Comparison of ENCODE assay signal across 23 mouse cellular contexts in the genomic region with DNA sequence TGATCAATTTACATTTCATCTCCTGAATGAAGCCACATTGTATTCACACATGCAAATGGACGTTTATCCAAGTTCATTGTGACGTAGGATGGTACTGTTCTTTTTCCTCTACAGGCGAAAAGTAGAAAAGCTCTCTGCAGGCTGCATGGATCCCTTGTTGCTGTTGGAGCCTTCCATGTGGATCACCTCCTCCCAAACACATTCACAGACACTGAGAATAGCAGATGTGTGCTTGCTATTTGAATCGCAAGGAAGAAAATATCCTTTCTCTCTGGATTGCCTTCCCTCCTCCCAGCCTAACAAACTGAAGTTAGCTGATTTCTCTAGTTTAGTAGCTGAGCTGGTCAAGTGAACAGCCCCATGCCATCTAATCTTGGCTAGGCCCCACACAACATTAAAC. TPM values are rescaled to one million over a fixed set of nuclear protein-coding genes. Genes with fewer than 3 reads are reported as not detected.
DNase-seq lines count a peak whose midpoint lies in the region; ATAC-seq lines count a peak whose summit lies in the region.
"Had no signal": no experiment of that assay in that cellular context is flagged by ENCODE, and none has a peak within 500 bp of the region (broad histone marks: within the 10 kb centered on the region; RNA-seq: fewer than 3 reads in every experiment).

No protein-coding gene starts in this region.

- no peak overlapping the region for H3K9ac ChIP-seq in forebrain, embryonic 16.5 days (replicated peaks; ENCODE audit: low read depth, low read length)
- no peak overlapping the region for H3K9ac ChIP-seq in midbrain, embryonic 14.5 days (replicated peaks; ENCODE audit: low read length)
- H3K9ac ChIP-seq: limb, embryonic 13.5 days; liver, embryonic 12.5 days; midbrain, embryonic 12.5 days had no signal

- H3K4me1 ChIP-seq in forebrain, embryonic 10.5 days = peaks cover 90% of the 10 kb centered on the region
- peaks cover 32% of the 10 kb centered on the region for H3K4me1 ChIP-seq in forebrain, embryonic 16.5 days (replicated peaks; ENCODE audit: control insufficient read depth, insufficient read depth, low read length)
- peaks cover 77% of the 10 kb centered on the region for H3K4me1 ChIP-seq in midbrain, embryonic 10.5 days
- H3K4me1 ChIP-seq in midbrain, embryonic 14.5 days (ENCODE audit: control insufficient read depth, insufficient read depth, low read length) = peaks cover 14% of the 10 kb centered on the region; the same call in 1 of the 2 replicates

- intact Hi-C loops in left cerebral cortex, postnatal 25 days (cut with DNase I) = no loop called here

- no peak overlapping the region for H3K4me2 ChIP-seq in forebrain, embryonic 16.5 days (ENCODE audit: low read length)
- no peak overlapping the region for H3K4me2 ChIP-seq in midbrain, embryonic 14.5 days (ENCODE audit: low read length)
- H3K4me2 ChIP-seq: heart, embryonic 11.5 days; limb, embryonic 13.5 days; liver, embryonic 12.5 days; midbrain, embryonic 12.5 days had no signal

- no peak overlapping the region for H3K4me3 ChIP-seq in forebrain, embryonic 10.5 days
- no peak overlapping the region for H3K4me3 ChIP-seq in forebrain, embryonic 16.5 days (replicated peaks; ENCODE audit: low read length)
- H3K4me3 ChIP-seq in midbrain, embryonic 10.5 days = no peak overlapping the region
- H3K4me3 ChIP-seq in midbrain, embryonic 14.5 days (replicated peaks; ENCODE audit: low read depth, low read length) = no peak overlapping the region
- H3K4me3 ChIP-seq: limb, embryonic 13.5 days; liver, embryonic 12.5 days; midbrain, embryonic 12.5 days had no signal

- no peak for DNase-seq in forebrain, embryonic 10.5 days (ENCODE audit: extremely low spot score, low spot score)
- peak; percentile 7 to 56 for DNase-seq in layer of hippocampus, adult 18-20 months (ENCODE audit: low spot score in 2 of 2)
- no peak for DNase-seq in layer of hippocampus, postnatal 25 days (ENCODE audit: extremely low spot score in 1 of 2, low spot score in 1 of 2)
- DNase-seq in midbrain, embryonic 10.5 days (ENCODE audit: low spot score) = no peak
- no peak for DNase-seq in midbrain, embryonic 14.5 days
- DNase-seq in left cerebral cortex, postnatal 25 days (ENCODE audit: low spot score in 2 of 2) = peak; percentile 31 to 89
- no peak for DNase-seq in retina, embryonic 14.5 days (ENCODE audit: low spot score)
- DNase-seq: adrenal gland, postnatal 14 days; cerebellum, adult 9-10 months; heart, postnatal 10 days; kidney, postnatal 25 days; lung, adult 18-20 months; lung, postnatal 10 days; retina, postnatal 1 day; thymus, postnatal 14 days had no signal

- H3K36me3 ChIP-seq in forebrain, embryonic 10.5 days (replicated peaks) = peaks cover 4% of the 10 kb centered on the region
- no peaks in the 10 kb centered on the region for H3K36me3 ChIP-seq in forebrain, embryonic 16.5 days (ENCODE audit: control insufficient read depth, insufficient read depth)
- H3K36me3 ChIP-seq in midbrain, embryonic 10.5 days = peaks cover 3% of the 10 kb centered on the region; the same call in 1 of the 2 replicates
- no peaks in the 10 kb centered on the region for H3K36me3 ChIP-seq in midbrain, embryonic 14.5 days (ENCODE audit: control insufficient read depth, insufficient read depth, low read length)
- H3K36me3 ChIP-seq: midbrain, embryonic 12.5 days had no signal

- 78% methylated on average over 4 of the region's 4 CpGs for WGBS in forebrain, embryonic 10.5 days
- WGBS in forebrain, embryonic 16.5 days = 50% methylated on average over 4 of the region's 4 CpGs
- 76% methylated on average over 4 of the region's 4 CpGs for WGBS in midbrain, embryonic 10.5 days
- WGBS in midbrain, embryonic 14.5 days = 66% methylated on average over 4 of the region's 4 CpGs

- no peak for ATAC-seq in forebrain, embryonic 16.5 days
- ATAC-seq in midbrain, embryonic 14.5 days (ENCODE audit: low FRiP score, low TSS enrichment) = no peak
- ATAC-seq: forebrain, embryonic 14.5 days; intestine, postnatal 0 days; liver, embryonic 12.5 days had no signal

- no peaks in the 10 kb centered on the region for H3K27me3 ChIP-seq in forebrain, embryonic 10.5 days (ENCODE audit: poor library complexity, severe bottlenecking)
- no peaks in the 10 kb centered on the region for H3K27me3 ChIP-seq in forebrain, embryonic 16.5 days (replicated peaks; ENCODE audit: control insufficient read depth, insufficient read depth, low read length)
- H3K27me3 ChIP-seq in midbrain, embryonic 10.5 days (ENCODE audit: low read depth, poor library complexity, severe bottlenecking) = 0 out of 2 replicates have a peak, but pooled peaks cover 8% of the 10 kb centered on the region
- H3K27me3 ChIP-seq in midbrain, embryonic 14.5 days (ENCODE audit: control insufficient read depth, insufficient read depth, low read length) = no peaks in the 10 kb centered on the region; the same call in 1 of the 2 replicates
- H3K27me3 ChIP-seq: limb, embryonic 13.5 days; liver, embryonic 12.5 days had no signal

- H3K27ac ChIP-seq in forebrain, embryonic 10.5 days = peak overlapping the region; percentile 66; the same call in 1 of the 2 replicates
- no peak overlapping the region for H3K27ac ChIP-seq in forebrain, embryonic 16.5 days (ENCODE audit: low read length)
- peak overlapping the region; percentile 52; the same call in 1 of the 2 replicates for H3K27ac ChIP-seq in midbrain, embryonic 10.5 days (replicated peaks)
- H3K27ac ChIP-seq in midbrain, embryonic 14.5 days (replicated peaks; ENCODE audit: low read depth, low read length) = no peak overlapping the region
- H3K27ac ChIP-seq: limb, embryonic 13.5 days; liver, embryonic 12.5 days; midbrain, embryonic 12.5 days had no signal

- H3K9me3 ChIP-seq in forebrain, embryonic 10.5 days = no peaks in the 10 kb centered on the region
- no peaks in the 10 kb centered on the region for H3K9me3 ChIP-seq in forebrain, embryonic 16.5 days (ENCODE audit: control insufficient read depth, low read length)
- H3K9me3 ChIP-seq in midbrain, embryonic 10.5 days (replicated peaks) = no peaks in the 10 kb centered on the region
- no peaks in the 10 kb centered on the region for H3K9me3 ChIP-seq in midbrain, embryonic 14.5 days (ENCODE audit: control insufficient read depth, low read length)
- H3K9me3 ChIP-seq: limb, embryonic 13.5 days; liver, embryonic 12.5 days; midbrain, embryonic 12.5 days had no signal

RNA-seq across cellular contexts. Expression of a gene that starts 2.9 kb away (rescaled TPM):
- 8.2 and 8.3 TPM in 2 replicates for polyA plus RNA-seq in forebrain, embryonic 10.5 days (2016; fragmentation: Nextera tagmentation; extraction: Ambion mirVana)
- 7.7 and 8.0 TPM in 2 replicates for polyA plus RNA-seq in forebrain, embryonic 16.5 days (2015; fragmentation: Nextera tagmentation; extraction: Ambion mirVana)
- 10 to 100 TPM; 56.2 to 58.6 TPM for total RNA-seq in layer of hippocampus, adult 18-20 months (2021)
- 10 to 100 TPM; 42.9 to 54.3 TPM for total RNA-seq in layer of hippocampus, postnatal 25 days (2021)
- polyA plus RNA-seq in midbrain, embryonic 10.5 days (2016; fragmentation: Nextera tagmentation; extraction: Ambion mirVana) = 6.4 and 7.3 TPM in 2 replicates
- 9.2 and 10.2 TPM in 2 replicates for polyA plus RNA-seq in midbrain, embryonic 14.5 days (2014; fragmentation: Nextera tagmentation; extraction: Ambion mirVana)
- total RNA-seq in left cerebral cortex, postnatal 25 days (2021) = 10 to 100 TPM; 42.3 to 48.5 TPM

RNA-seq across cellular contexts. Expression of a gene that starts 59.8 kb away (rescaled TPM):
- 339 and 372 TPM in 2 replicates for polyA plus RNA-seq in forebrain, embryonic 10.5 days (2016; fragmentation: Nextera tagmentation; extraction: Ambion mirVana)
- 57.7 and 59.9 TPM in 2 replicates for polyA plus RNA-seq in forebrain, embryonic 16.5 days (2015; fragmentation: Nextera tagmentation; extraction: Ambion mirVana)
- not detected for total RNA-seq in layer of hippocampus, adult 18-20 months (2021)
- 1 to 10 TPM; 1.2 to 1.4 TPM for total RNA-seq in layer of hippocampus, postnatal 25 days (2021)
- polyA plus RNA-seq in midbrain, embryonic 10.5 days (2016; fragmentation: Nextera tagmentation; extraction: Ambion mirVana) = 258 and 306 TPM in 2 replicates
- 16.8 and 27.1 TPM in 2 replicates for polyA plus RNA-seq in midbrain, embryonic 14.5 days (2014; fragmentation: Nextera tagmentation; extraction: Ambion mirVana)
- total RNA-seq in left cerebral cortex, postnatal 25 days (2021) = under 1 TPM; 0.53 to 0.55 TPM
- total RNA-seq: gastrocnemius, adult 8-10 months had no signal

Comparison
In these comparisons a context has a peak if more than half of its experiments do, and no peak if none do; other contexts are left out.
1. DNase-seq: peak in layer of hippocampus, adult 18-20 months (2 of 2) and left cerebral cortex, postnatal 25 days (2 of 2); none in forebrain, embryonic 10.5 days (single experiment), layer of hippocampus, postnatal 25 days (0 of 2), midbrain, embryonic 10.5 days (single experiment), midbrain, embryonic 14.5 days (single experiment) and retina, embryonic 14.5 days (single experiment).
2. H3K27ac ChIP-seq: peak in forebrain, embryonic 10.5 days (single experiment) and midbrain, embryonic 10.5 days (single experiment); none in forebrain, embryonic 16.5 days (single experiment) and midbrain, embryonic 14.5 days (single experiment).